Mouse (Mus musculus): Measurements from ENCODE around the gene Chrm4.

DNA sequence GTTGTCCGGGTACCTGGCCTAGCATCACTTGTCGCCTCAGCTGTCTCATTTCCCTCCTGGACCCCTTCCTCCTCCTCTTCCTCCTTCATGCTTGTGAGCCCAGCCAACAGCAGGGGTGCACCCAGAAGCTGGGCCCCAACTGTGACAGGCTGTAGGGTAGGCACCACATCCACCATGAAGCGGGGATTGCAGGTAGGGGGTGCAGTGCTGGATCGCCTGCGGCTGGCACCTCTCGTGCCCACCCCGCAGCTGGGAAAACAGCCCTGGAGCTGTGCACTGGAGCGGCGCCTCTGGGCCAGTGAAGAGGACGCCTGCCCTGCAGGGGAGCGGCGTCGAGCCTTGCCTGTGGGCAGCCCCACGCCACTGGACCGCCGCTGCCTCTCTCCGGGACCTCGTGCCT, 18.4 kb downstream of the Chrm4 start, which contains the start of gene Gm9821:
- no peak for TF ChIP-seq CTCF (IDR thresholded peaks at IDR 0.05; ENCODE audit: borderline replicate concordance, control insufficient read depth, extremely low read depth, insufficient read depth, low read length, poor library complexity)
- no peak for TF ChIP-seq POLR2A (IDR thresholded peaks at IDR 0.05; ENCODE audit: control insufficient read depth, extremely low read depth, insufficient read depth, low read length, poor library complexity)
